Mouse (Mus musculus) olfactory bulb, adult 2 months (tissue): ENCODE measurements around the gene Vars.
"Not testable (repeated sequence)": the region's sequence is repeated elsewhere in the genome, so short reads cannot be mapped to it uniquely, and the experiment has no call there.

Experiments
- CTCF ChIP-seq: fragments of 200-500 bp; IDR thresholded peaks from 2 replicates; pipeline ENCODE4 v1.5.1; 2012; ENCODE audit warnings: low read depth, mild to moderate bottlenecking, low read length, moderate library complexity; ENCODE audit not compliant: insufficient read depth
- POLR2A ChIP-seq: fragments of 200-500 bp; IDR thresholded peaks from 2 replicates; pipeline ENCODE4 v1.6.1; 2012; ENCODE audit warnings: mild to moderate bottlenecking, low read depth, low read length, moderate library complexity; ENCODE audit not compliant: insufficient read depth

DNA sequence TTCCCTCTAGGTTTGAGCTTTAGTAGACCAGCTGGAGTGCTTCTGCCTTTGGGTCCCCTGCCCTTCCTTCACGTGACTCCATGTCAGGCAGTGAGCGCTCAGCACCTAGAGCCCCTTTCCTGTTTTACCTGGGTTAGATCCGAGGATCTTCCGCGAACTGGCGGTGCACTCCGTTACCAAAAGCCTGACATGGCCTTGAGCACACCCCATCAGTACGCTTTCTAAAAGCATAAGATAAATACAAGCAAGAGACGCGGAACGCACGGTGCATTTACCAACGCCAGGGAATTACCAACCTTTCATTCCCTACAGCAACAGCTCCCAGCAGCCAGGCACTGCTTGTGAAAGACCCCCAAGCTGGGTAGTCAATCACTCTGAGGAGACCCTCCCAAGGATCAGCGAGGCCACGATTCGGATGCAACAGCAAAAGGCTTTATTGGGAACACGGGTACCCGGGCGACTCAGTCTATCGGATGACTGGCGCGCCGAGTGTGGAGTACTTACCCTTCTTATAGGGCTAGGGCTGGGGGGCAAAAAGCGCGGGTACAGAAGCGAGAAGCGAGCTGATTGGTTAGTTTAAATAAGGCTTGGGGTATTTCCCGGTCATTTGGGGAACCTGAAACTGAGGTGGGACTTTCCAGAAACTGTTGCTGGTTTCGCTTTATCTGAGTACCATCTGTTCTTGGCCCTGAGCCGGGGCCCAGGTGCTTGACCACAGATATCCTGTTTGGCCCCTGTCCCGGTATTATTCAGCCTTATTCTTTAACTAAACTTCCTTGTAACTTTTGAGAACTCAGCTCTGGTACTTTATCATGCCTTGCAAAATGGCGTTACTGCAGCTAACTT lies 693 bp upstream of the Vars start:
- TF ChIP-seq CTCF, POLR2A: not testable (repeated sequence)
